Mouse (Mus musculus) C2C12 (cell line): ENCODE measurements at regions not wholly inside any gene's neighbourhood (a gene's known extent, or its start where the extent isn't known, plus 50 kb on each side); places are given as distances from the start of the nearest gene placed in this dataset.

Experiments used
- CEBPB ChIP-seq: IDR thresholded peaks from one replicate; pipeline ENCODE4 v1.6.1; 2011; ENCODE audit warnings: low read depth, mild to moderate bottlenecking, control low read depth, moderate library complexity
- CTCF ChIP-seq: IDR thresholded peaks from one replicate; pipeline ENCODE4 v1.5.1; 2011; ENCODE audit not compliant: control insufficient read depth, insufficient read depth, insufficient read length
- FOSL1 ChIP-seq: IDR thresholded peaks from one replicate; pipeline ENCODE4 v1.8.0; 2011; ENCODE audit warnings: mild to moderate bottlenecking, low read length; ENCODE audit not compliant: poor library complexity, insufficient read depth, severe bottlenecking
- MAX ChIP-seq: IDR thresholded peaks from one replicate; pipeline ENCODE4 v1.6.1; 2011; ENCODE audit warnings: mild to moderate bottlenecking, control low read depth
- MYOD1 ChIP-seq: IDR thresholded peaks from one replicate; pipeline ENCODE4 v1.6.1; 2011; ENCODE audit warnings: low read depth; ENCODE audit not compliant: control insufficient read depth, insufficient read length
- MYOG ChIP-seq: IDR thresholded peaks from one replicate; pipeline ENCODE4 v1.6.1; 2011; ENCODE audit not compliant: control insufficient read depth, insufficient read length; ENCODE audit errors: extremely low read depth
- USF1 ChIP-seq: IDR thresholded peaks from one replicate; pipeline ENCODE4 v1.6.1; 2011; ENCODE audit warnings: low read depth, mild to moderate bottlenecking, control low read depth, moderate library complexity

DNA sequence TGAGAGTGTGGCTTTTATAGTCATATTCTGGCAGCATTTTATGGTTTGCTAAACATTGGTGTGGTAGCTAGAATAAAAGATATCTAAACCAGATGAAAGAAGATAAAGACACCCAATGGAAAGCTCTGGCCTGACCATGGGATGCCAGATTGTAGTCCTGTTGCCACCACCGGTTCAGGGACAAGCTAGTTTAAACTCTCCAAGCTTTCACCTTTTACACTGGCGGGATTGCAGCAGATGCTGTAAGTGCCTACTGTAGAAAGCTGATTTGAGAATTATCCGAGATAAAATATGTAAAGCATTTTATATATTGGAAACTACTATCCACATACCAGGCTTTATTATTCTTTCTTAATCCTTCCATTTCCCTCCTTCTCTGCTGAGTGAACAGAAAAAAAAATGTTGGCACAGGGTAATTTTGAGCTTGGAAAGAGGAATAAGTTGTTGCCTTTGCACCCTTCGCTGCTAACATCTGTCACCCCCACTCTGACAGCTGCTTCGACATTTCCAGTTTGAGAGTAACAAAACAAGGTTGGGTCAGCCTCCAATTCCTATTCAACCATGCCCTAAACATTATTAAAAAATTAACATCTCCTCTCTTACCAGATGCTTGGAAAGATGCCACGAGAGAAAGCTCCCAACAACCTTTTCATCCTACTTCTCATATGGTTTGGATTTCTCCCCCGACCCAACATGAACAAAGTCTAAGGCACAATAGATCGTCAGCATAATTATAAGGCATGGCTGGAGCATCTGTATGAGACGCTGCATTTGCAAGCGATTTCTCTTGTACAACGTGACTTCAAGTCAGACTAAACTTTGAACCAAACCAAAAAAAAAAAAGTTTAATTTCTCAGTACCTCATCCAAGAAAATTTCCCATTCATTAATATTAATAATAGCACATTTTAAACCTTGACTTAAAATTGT lies 287.8 kb downstream of the Etaa1 start:
- no peak for TF ChIP-seq CTCF
- no peak for TF ChIP-seq MYOD1
- no peak for TF ChIP-seq MYOG
- TF ChIP-seq USF1: no peak
- no peak for TF ChIP-seq MAX
- TF ChIP-seq CEBPB: no peak
- TF ChIP-seq FOSL1: no peak
